Mouse (Mus musculus): ENCODE data around the gene Rgs17.

The Rgs17 gene

GRCm38 (mm10) chr10:5823740-5824491 is 98.3 kb downstream of the Rgs17 start, which contains the start of gene Mtrf1l:
TSS of gene Mtrf1l (minus strand) at chr10:5823910.
- peak; percentile 98 for DNase-seq (ENCODE audit: low spot score)

- peak; percentile 38 for DNase-seq (ENCODE audit: low spot score)
Observed at GRCm38 (mm10) chr10:5823291-5823739, 98.9 kb downstream of the Rgs17 start.

- no peak for DNase-seq (ENCODE audit: low spot score)
Observed at GRCm38 (mm10) chr10:5818772-5819171, 103.4 kb downstream of the Rgs17 start.

- DNase-seq (ENCODE audit: low spot score): no peak
Observed at GRCm38 (mm10) chr10:5815968-5816367, 106.2 kb downstream of the Rgs17 start.

GRCm38 (mm10) chr10:5813724-5814123 is 108.5 kb downstream of the Rgs17 start:
- no peak for DNase-seq (ENCODE audit: low spot score)

- DNase-seq (ENCODE audit: low spot score): no peak
Observed at GRCm38 (mm10) chr10:5807683-5808082, 114.5 kb downstream of the Rgs17 start.

GRCm38 (mm10) chr10:5806996-5807395 is 115.2 kb downstream of the Rgs17 start:
- no peak for DNase-seq (ENCODE audit: low spot score)

- DNase-seq (ENCODE audit: low spot score): no peak
Observed at GRCm38 (mm10) chr10:5806416-5806815, 115.8 kb downstream of the Rgs17 start.

GRCm38 (mm10) chr10:5805731-5806307 is 116.4 kb downstream of the Rgs17 start:
- DNase-seq (ENCODE audit: low spot score): peak; percentile 96

GRCm38 (mm10) chr10:5805243-5805730 is 116.9 kb downstream of the Rgs17 start, which contains the start of gene Fbxo5:
TSS of gene Fbxo5 (minus strand) at chr10:5805600.
- DNase-seq (ENCODE audit: low spot score): peak; percentile 98

- peak; percentile 38 for DNase-seq (ENCODE audit: low spot score)
Observed at GRCm38 (mm10) chr10:5804691-5805156, 117.5 kb downstream of the Rgs17 start.

GRCm38 (mm10) chr10:5803739-5804138 is 118.5 kb downstream of the Rgs17 start:
- DNase-seq (ENCODE audit: low spot score): no peak

- DNase-seq (ENCODE audit: low spot score): no peak
Observed at GRCm38 (mm10) chr10:5802866-5803265, 119.3 kb downstream of the Rgs17 start.

- peak; percentile 59 for DNase-seq (ENCODE audit: low spot score)
Observed at GRCm38 (mm10) chr10:5800490-5800889, 121.7 kb downstream of the Rgs17 start.

GRCm38 (mm10) chr10:5798069-5798468 is 124.1 kb downstream of the Rgs17 start:
- no peak for DNase-seq (ENCODE audit: low spot score)

- peak; percentile 74 for DNase-seq (ENCODE audit: low spot score)
Observed at GRCm38 (mm10) chr10:5790657-5791056, 131.5 kb downstream of the Rgs17 start.

- DNase-seq (ENCODE audit: low spot score): peak; percentile 51
Observed at GRCm38 (mm10) chr10:5786923-5787322, 135.3 kb downstream of the Rgs17 start.

All from retina, embryonic 14.5 days (tissue).